Mouse (Mus musculus) intestine, postnatal 0 days (tissue): ENCODE data around the gene Racgap1. TPM values are rescaled to one million over a fixed set of nuclear protein-coding genes. Genes with fewer than 3 reads are reported as not detected.

Source experiments
- ATAC-seq: fragments of 200-750 bp; cut with Nextera tagmentation; 2 replicates; pipeline ENCODE4 v1.8.0; 2017; ENCODE audit warnings: mild to moderate bottlenecking, moderate TSS enrichment, moderate library complexity
- H3K27ac ChIP-seq: fragments of 300-500 bp; sonication (generic); 2 replicates; pipeline ENCODE4 v1.5.1; 2014; ENCODE audit warnings: mild to moderate bottlenecking, low read depth, low read length, moderate library complexity
- H3K27me3 ChIP-seq: fragments of 300-500 bp; sonication (generic); replicated peaks from 2 replicates; pipeline ENCODE4 v1.6.1; 2014; ENCODE audit warnings: low read length, mixed read lengths; ENCODE audit not compliant: control insufficient read depth, insufficient read depth
- H3K36me3 ChIP-seq: fragments of 300-500 bp; sonication (generic); 2 replicates; pipeline ENCODE4 v1.6.1; 2014; ENCODE audit warnings: mild to moderate bottlenecking, moderate library complexity; ENCODE audit not compliant: control insufficient read depth, insufficient read depth
- H3K4me1 ChIP-seq: fragments of 300-500 bp; sonication (generic); replicated peaks from 2 replicates; pipeline ENCODE4 v1.6.1; 2014; ENCODE audit warnings: antibody characterized with exemption, low read length, mixed read lengths; ENCODE audit not compliant: control insufficient read depth, insufficient read depth
- H3K4me2 ChIP-seq: fragments of 300-500 bp; sonication (generic); replicated peaks from 2 replicates; pipeline ENCODE4 v1.6.1; 2014; ENCODE audit warnings: low read depth, mild to moderate bottlenecking, moderate library complexity
- H3K4me3 ChIP-seq: fragments of 300-500 bp; sonication (generic); 2 replicates; pipeline ENCODE4 v1.5.1; 2014; ENCODE audit warnings: low read depth, low read length
- H3K9ac ChIP-seq: fragments of 300-500 bp; sonication (generic); 2 replicates; pipeline ENCODE4 v1.6.1; 2014; ENCODE audit warnings: mild to moderate bottlenecking, low read depth, low read length
- H3K9me3 ChIP-seq: fragments of 300-500 bp; sonication (generic); 2 replicates; pipeline ENCODE4 v1.6.1; 2016; ENCODE audit warnings: mixed run types; ENCODE audit not compliant: control insufficient read depth
- CTCF ChIP-seq: sonication (generic); IDR thresholded peaks from 2 replicates; pipeline ENCODE4 v1.5.1; 2016; ENCODE audit warnings: low read depth, mild to moderate bottlenecking, control low read depth, antibody characterized with exemption, moderate library complexity
- WGBS: fragments of 180-500 bp; shearing (Covaris S2); extraction: QIAGEN DNeasy Blood & Tissue Kit; methylation state at CpG from one replicate; pipeline ENCODE4 v1.1.7; 2014; 5-methylcytosine and 5-hydroxymethylcytosine counted together
- polyA plus RNA-seq: library from polyadenylated mRNA; unstranded; fragments of >200 nt; fragmentation: Nextera tagmentation; extraction: Ambion mirVana; gene quantifications from 2 replicates; pipeline ENCODE4 v1.2.1, GENCODE M21; 2015

Racgap1 gene
- polyA plus RNA-seq, 1 experiment from 2014 or later = 25.7 TPM

- H3K4me2 ChIP-seq = no peak overlapping the region
- no peak for ATAC-seq
- H3K27ac ChIP-seq = no peak overlapping the region
- no peaks in the 10 kb centered on the region for H3K36me3 ChIP-seq
- H3K4me1 ChIP-seq = no peaks in the 10 kb centered on the region; the same call in 1 of the 2 replicates
- WGBS = 79% methylated on average over 3 of the region's 3 CpGs
- H3K27me3 ChIP-seq = peaks cover 6% of the 10 kb centered on the region; the same call in 1 of the 2 replicates
- no peaks in the 10 kb centered on the region for H3K9me3 ChIP-seq
- H3K4me3 ChIP-seq = no peak overlapping the region
- H3K9ac ChIP-seq = no peak overlapping the region
- no peak for TF ChIP-seq CTCF
These were observed 45.9 kb downstream of the Racgap1 start for GRCm38 (mm10) chr15:99605595-99605994.

GRCm38 (mm10) chr15:99603216-99603615 lies 48.2 kb downstream of the Racgap1 start:
- WGBS = 68% methylated on average over 7 of the region's 7 CpGs

DNA sequence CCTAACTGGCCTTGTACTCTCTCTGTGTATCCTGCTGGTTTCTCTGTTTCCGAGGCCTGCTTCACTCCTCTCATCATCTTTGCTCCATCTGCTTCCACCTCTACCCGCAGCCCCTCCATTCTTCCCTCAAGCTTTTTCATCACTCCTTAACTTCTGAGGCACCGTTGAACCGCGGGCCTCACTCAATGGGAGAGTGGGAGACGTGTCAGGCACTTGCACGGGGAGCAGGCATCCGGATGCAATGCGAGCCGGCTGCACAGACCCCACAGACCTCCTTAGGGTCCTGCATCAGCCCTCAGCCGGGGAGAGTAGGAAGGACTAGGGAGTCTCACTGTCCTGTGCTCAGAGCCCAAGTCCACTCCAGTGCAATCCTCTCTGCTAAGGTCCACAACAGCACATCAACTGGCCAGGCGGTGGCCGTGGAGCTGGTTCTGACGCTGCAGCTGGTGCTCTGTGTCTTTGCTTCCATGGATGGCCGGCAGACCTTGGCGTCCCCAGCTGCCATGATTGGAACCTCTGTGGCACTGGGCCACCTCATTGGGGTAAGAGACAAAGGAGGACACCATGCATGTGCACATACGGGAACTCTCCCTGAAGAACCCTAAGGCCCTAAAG lies 49.1 kb downstream of the Racgap1 start:
- Histone ChIP-seq H3K27me3 (peaks cover 20% of the 10 kb centered on the region; the same call in 1 of the 2 replicates), H3K27ac (no peak overlapping the region), H3K9ac (no peak overlapping the region), H3K9me3 (no peaks in the 10 kb centered on the region), H3K4me3 (no peak overlapping the region), H3K4me2 (no peak overlapping the region), H3K36me3 (no peaks in the 10 kb centered on the region), H3K4me1 (no peaks in the 10 kb centered on the region; the same call in 1 of the 2 replicates)
- WGBS = 82% methylated on average over 17 of the region's 17 CpGs
- ATAC-seq = no peak
- no peak for TF ChIP-seq CTCF

More at GRCm38 (mm10) chr15:99603216-99603615, 48.2 kb downstream of the Racgap1 start:
- TF ChIP-seq CTCF = no peak
- Histone ChIP-seq H3K4me1 (no peaks in the 10 kb centered on the region; the same call in 1 of the 2 replicates), H3K4me2 (no peak overlapping the region), H3K27me3 (peaks cover 20% of the 10 kb centered on the region; the same call in 1 of the 2 replicates), H3K36me3 (no peaks in the 10 kb centered on the region), H3K27ac (no peak overlapping the region), H3K9me3 (no peaks in the 10 kb centered on the region), H3K4me3 (no peak overlapping the region), H3K9ac (no peak overlapping the region)
- ATAC-seq = no peak

DNA sequence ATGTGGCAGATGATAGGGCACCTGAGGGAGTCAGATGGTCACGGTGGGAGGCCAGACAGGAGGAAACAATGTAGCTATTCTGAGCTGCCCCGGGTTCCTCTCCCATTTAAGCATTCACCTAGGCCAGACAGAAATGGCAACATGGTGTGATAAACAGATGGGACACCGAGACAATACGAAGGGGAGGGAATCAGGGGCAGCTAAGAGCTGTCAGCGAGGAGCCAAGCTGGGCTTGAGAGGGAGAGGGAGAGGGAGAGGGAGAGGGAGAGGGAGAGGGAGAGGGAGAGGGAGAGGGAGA lies 49.7 kb downstream of the Racgap1 start:
- H3K4me1 ChIP-seq = no peaks in the 10 kb centered on the region
- no peak overlapping the region for H3K4me2 ChIP-seq
- no peaks in the 10 kb centered on the region for H3K36me3 ChIP-seq
- ATAC-seq = no peak
- TF ChIP-seq CTCF = no peak
- no peak overlapping the region for H3K4me3 ChIP-seq
- no peaks in the 10 kb centered on the region for H3K9me3 ChIP-seq
- 53% methylated on average over 5 of the region's 5 CpGs for WGBS
- no peak overlapping the region for H3K9ac ChIP-seq
- H3K27ac ChIP-seq = no peak overlapping the region
- H3K27me3 ChIP-seq = peaks cover 25% of the 10 kb centered on the region; the same call in 1 of the 2 replicates

DNA sequence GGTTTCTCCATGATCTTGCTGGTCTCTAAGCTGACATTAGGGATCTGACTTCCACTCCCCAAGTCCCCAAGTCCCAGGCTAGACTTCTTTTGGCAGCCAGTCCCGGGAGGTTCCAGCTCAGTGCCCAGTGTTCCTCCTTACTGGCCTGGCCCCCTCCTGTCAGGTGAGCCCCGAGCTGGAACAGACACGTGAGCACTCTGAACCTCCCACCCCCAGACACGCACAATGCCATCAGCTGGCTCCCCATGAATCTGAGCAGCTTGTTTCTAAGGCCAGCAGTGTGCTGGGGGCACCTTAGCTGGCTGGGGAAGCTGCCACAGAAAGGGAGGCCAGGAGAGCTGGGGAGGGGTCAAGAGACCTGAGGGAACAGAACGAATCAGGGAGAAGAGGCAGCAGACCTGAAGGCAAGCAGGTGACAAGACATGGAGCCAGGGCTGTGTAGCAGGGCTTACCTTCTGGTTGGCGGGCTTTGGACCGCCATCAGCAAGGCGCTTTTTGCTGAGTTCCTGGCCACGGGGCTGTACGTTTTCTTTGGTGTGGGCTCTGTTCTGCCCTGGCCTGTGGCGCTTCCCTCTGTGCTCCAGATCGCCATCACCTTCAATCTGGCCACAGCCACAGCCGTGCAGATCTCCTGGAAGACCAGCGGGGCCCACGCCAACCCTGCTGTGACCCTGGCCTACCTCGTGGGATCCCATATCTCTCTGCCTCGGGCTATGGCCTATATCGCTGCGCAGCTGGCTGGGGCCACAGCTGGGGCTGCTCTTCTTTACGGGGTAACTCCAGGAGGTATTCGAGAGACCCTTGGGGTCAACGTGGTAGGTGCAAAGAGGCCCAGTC lies 50.3 kb downstream of the Racgap1 start, which contains the start of gene Aqp6:
TSS of gene Aqp6 (plus strand) at position 415 of the 837 bp plus-strand sequence.
- no peaks in the 10 kb centered on the region for H3K36me3 ChIP-seq
- H3K27me3 ChIP-seq = peaks cover 29% of the 10 kb centered on the region; the same call in 1 of the 2 replicates
- no peaks in the 10 kb centered on the region for H3K4me1 ChIP-seq
- WGBS = 70% methylated on average over 22 of the region's 22 CpGs
- no peak for ATAC-seq
- no peak within 1 kb of the TSS for H3K27ac ChIP-seq
- no peak for TF ChIP-seq CTCF
- H3K4me2 ChIP-seq = no peak within 1 kb of the TSS
- H3K9me3 ChIP-seq = no peaks in the 10 kb centered on the region
- H3K9ac ChIP-seq = no peak within 1 kb of the TSS
- H3K4me3 ChIP-seq = no peak within 1 kb of the TSS

GRCm38 (mm10) chr15:99599245-99600070 lies 52.0 kb downstream of the Racgap1 start:
- ATAC-seq = no peak
- Histone ChIP-seq H3K27ac (no peak overlapping the region), H3K4me1 (no peaks in the 10 kb centered on the region), H3K4me3 (no peak overlapping the region), H3K9ac (no peak overlapping the region), H3K9me3 (no peaks in the 10 kb centered on the region), H3K4me2 (no peak overlapping the region), H3K36me3 (no peaks in the 10 kb centered on the region), H3K27me3 (peaks cover 43% of the 10 kb centered on the region; the same call in 1 of the 2 replicates)
- 65% methylated on average over 17 of the region's 17 CpGs for WGBS
- no peak for TF ChIP-seq CTCF
